Mouse (Mus musculus) heart, adult 2 months (tissue): Measurements from ENCODE around the gene Axin1.

Experiments used
- EP300 ChIP-seq: fragments of 200-500 bp; IDR thresholded peaks from 2 replicates; pipeline ENCODE4 v1.6.1; 2011; ENCODE audit warnings: low read depth, low read length, control low read depth; ENCODE audit not compliant: insufficient read depth
- POLR2A ChIP-seq: fragments of 200-500 bp; IDR thresholded peaks from 2 replicates; pipeline ENCODE4 v1.6.1; 2011; ENCODE audit warnings: mild to moderate bottlenecking, low read depth, low read length, control low read depth; ENCODE audit not compliant: insufficient read depth

GRCm38 (mm10) chr17:26119766-26120710, 18.4 kb upstream of the Axin1 start:
- TF ChIP-seq EP300 (peak; percentile 76), POLR2A (no peak)
